Mouse (Mus musculus): ENCODE results near the gene 1700069L16Rik.

Gene 1700069L16Rik

DNA sequence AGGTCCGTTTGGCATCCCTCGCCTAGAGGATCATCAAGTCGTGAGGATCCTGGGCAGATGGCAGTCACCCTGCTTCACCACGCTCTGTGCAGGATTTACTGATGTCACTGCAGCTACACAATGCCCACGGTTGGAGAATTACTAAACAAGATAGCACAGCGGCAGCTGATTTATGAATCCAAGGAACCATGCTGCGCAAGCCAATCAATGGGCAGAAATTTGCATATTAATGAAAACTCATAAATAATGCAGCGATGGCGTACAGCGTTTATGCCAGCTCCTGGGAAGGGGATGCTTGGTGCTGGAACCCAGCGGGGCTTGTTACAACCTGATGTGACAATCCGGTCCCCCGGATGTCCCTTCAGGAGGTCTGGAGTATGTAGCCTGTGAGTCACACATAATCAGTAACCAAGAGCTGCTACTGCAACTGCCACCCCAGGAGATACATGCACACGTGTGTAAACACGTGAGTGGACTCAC lies 34.5 kb downstream of the 1700069L16Rik start:
- DNase-seq (ENCODE audit: low spot score), result no peak

DNA sequence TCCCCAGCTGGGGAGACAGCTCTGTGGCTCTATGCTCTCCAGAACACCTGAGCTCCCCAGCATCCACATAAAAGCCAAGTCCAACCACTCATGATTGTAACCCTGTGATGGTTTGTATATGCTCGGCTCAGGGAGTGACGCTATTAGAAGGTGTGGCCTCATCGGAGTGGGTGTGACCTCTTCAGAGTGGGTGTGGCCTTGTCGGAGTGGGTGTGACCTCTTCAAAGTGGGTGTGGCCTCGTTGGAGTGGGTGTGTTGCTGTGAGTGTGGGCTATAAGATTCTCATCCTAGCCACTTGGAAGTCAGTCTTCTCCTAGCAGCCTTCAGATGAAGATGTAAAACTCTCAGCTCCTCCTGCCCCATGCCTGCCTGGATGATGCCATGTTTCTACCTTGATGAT lies 37.1 kb downstream of the 1700069L16Rik start:
- no peak for DNase-seq (ENCODE audit: low spot score)

DNA sequence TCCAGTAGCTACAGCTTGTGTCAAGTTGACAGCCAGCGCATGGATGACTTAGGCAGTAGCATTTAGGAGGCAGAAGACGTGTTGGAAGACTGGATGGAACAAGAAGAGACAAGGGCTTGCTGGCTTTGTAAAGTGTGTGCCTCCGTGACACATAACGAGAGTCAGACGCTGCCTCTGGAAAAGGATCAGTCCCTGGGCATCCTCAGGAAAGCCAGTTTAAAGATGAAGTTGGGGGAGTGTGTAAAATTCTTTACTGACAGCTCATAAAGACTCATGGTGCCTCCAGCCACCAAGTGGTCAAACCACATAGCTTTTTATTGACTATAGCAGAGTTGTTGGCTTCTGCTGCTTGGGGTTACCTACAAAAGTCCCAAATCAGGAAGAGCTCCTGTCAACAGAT lies 39.1 kb downstream of the 1700069L16Rik start:
- no peak for DNase-seq (ENCODE audit: low spot score)

DNA sequence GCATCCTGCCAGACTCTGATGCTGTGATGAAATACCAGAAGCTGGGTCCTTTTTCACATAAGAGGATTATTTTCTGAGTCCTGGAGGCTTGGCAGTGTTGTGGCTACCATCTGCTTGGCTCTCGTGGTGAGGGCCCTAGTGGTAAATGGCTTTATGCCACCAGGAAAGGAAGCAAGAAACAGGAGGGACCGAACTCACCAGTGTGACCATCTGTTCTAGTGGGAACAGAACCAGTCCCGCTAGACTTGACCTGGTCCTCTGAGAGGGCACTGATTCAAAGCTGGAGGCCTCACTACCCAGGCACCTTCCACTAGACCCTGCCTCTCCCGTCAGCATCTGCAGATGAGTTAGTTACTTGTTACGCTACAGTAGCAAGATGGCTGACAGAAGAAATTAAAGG lies 41.3 kb downstream of the 1700069L16Rik start:
- no peak for DNase-seq (ENCODE audit: low spot score)

GRCm38 (mm10) chr5:113682472-113682871 lies 42.1 kb downstream of the 1700069L16Rik start:
- no peak for DNase-seq (ENCODE audit: low spot score)

DNA sequence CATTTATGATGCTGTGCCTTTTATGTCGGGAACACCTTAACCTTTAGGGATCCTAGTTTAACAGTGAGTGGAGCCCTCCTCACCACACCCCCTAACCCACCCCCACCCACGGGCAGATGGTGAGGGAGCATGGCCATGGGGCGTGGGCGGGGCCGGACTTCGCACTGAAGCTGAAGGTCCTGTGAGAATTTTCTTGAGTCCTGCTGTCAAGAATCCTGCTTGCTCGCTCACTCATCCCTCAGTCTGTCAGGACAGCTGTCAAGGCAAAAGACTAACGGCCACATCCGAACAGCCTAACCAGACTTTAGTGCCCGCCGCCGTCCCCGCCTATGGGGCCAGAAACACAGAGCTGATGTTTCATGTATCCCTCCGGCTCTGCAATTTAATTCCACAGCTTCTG lies 43.4 kb downstream of the 1700069L16Rik start:
- no peak for DNase-seq (ENCODE audit: low spot score)

- DNase-seq (ENCODE audit: low spot score), result no peak
Observed at GRCm38 (mm10) chr5:113679509-113679908, 45.1 kb downstream of the 1700069L16Rik start.

DNA sequence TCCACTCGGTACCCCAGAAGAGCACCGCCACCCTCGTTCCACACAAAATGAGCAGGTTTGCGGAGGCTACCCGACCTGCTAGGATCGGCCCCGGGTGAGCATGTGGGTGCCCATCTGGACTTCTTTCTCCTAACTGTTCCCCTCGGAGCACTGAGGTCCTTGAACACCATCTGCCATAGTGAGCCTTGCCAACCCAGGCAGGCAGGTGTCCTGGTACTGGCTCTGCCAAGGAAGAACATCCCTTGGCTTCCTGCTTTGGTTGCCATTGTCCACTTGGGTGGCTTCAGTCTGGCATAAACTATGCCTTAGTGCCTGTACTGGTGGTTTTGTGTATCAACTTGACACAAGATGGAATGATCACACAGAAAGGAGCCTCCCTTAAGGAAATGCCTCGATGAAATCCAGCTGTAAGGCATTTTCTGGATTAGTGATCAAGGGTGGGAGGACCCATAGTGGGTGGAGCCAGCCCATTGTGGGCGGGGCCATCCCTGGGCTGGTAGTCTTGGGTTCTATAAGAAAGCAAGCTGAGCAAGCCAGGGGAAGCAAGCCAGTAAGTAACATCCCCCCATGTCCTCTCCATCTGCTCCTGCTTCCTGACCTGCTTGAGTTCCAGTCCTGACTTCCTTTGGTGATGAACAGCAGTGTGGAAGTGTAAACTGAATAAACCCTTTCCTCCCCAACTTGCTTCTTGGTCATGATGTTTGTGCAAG lies 45.7 kb downstream of the 1700069L16Rik start:
- DNase-seq (ENCODE audit: low spot score), result no peak

DNA sequence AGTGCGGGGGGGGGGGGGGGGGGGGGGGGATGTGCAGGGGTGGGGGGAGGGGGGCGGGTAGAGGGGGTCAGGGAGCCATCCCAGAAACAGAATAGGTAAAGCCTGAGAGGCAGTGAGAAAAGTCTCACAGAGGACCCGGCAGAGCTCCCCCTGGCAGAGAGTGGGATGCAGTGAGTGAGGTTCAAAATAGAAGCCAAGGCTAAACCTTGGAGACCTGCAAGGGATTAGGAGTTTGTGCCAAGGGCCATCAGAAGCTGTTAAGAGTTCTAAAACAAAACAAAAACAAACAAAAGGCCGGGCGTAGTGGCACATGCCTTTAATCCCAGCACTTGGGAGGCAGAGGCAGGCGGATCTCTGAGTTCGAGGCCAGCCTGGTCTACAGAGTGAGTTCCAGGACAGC lies 47.0 kb downstream of the 1700069L16Rik start:
- DNase-seq (ENCODE audit: low spot score), result no peak

DNA sequence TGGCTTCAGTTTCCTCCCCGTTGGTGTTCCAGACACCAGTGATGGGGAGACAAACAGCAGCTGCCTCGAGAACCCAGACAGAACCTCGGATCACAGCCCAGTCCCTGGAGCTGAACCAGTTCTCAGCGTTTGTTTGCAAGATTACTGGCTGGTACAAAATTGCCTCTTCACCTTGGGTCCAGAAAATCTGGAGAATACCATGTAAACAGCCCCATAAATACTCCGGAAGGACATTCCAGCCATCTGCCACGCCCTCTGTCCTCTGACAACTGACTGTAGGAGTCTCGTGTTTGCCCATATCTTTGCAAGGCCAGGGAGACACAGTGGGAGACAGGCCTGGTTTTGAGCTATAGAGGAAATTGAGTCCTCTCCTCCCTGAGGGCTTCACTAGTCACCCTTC lies 49.7 kb downstream of the 1700069L16Rik start:
- DNase-seq (ENCODE audit: low spot score), result no peak

DNA sequence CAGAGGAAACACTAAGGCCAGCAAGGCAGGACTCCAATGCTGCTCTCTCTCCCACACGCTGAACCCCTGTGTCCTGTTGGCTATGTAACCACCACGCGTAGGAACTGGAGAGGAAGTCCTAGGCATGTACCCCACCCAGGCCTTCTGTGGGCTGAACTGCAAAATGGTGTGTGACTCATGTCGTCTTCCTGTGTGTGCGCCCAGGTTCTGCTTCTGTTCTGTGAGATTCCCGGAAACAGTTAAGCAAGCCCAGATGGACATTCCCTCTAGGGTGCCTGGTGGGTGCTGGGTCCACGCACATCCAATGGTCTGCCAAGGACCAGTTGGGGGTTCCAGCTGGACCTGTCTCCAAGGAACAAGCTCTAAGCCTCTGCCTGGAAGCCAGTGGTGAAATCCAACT lies 52.1 kb downstream of the 1700069L16Rik start:
- no peak for DNase-seq (ENCODE audit: low spot score)

DNA sequence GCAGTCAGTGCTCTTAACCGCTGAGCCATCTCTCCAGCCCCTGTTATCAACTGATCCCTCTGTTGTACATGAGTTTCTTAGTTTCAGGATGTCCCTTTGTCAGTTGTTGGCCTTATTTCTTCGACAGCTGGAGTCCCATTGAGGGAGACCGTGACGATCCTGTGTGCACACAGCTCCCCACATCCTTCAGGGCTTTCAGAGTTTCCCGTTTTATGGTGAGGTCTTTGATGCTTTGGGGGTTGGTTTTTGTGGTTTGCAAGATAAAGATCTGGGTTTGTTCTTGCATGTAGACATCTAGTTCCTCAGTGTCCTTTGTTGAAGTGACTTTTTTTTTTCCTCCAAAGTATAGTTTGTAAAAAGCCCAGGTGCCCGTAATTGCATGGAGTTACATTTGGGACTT lies 54.0 kb downstream of the 1700069L16Rik start:
- no peak for DNase-seq (ENCODE audit: low spot score)

DNA sequence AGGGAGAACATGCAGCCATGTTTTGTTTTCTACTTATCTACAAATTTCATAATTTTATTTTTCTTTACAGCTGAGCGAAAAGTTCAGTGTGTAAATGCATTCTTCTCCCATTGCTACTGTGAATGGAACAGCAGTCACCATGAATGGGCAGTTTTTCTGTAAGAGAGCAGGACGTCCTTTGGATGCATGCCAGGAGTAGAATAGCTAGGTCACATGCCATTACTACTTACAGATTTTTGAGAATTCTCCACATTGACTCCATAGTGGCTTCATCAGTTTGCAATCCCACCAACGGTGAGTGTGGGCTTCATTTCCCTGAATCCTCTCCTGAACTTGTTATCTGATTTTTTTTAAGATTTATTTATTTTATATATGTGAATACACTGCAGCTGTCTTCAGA lies 54.5 kb downstream of the 1700069L16Rik start:
- DNase-seq (ENCODE audit: low spot score), result no peak

GRCm38 (mm10) chr5:113664629-113665195 lies 59.9 kb downstream of the 1700069L16Rik start:
- DNase-seq (ENCODE audit: low spot score), result no peak

- no peak for DNase-seq (ENCODE audit: low spot score)
Observed at GRCm38 (mm10) chr5:113664127-113664526, 60.4 kb downstream of the 1700069L16Rik start.

- no peak for DNase-seq (ENCODE audit: low spot score)
Observed at GRCm38 (mm10) chr5:113660872-113661271, 63.7 kb downstream of the 1700069L16Rik start.

- DNase-seq (ENCODE audit: low spot score), result no peak
Observed at GRCm38 (mm10) chr5:113654821-113655220, 69.8 kb downstream of the 1700069L16Rik start.

- no peak for DNase-seq (ENCODE audit: low spot score)
Observed at GRCm38 (mm10) chr5:113654206-113654605, 70.4 kb downstream of the 1700069L16Rik start.

DNA sequence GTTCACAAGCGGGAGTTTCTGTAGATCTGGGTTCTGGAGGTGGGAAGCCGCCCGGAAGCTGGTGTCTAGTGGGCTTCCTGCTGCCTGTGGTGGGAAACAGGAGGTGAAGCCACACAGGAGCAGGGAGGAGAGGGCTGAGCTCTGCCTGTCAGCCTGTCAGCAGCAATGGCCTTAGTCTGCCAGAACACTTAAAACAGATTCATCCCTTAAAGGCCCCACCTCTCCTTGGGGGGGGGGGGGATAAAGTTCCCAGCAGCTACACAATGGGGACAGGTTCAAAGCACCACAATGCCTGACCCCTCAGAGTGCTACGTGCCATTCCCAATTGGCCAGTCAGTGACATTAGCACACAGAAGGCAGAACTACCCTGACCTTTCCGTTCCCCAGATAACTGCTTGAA lies 72.4 kb downstream of the 1700069L16Rik start:
- no peak for DNase-seq (ENCODE audit: low spot score)

DNA sequence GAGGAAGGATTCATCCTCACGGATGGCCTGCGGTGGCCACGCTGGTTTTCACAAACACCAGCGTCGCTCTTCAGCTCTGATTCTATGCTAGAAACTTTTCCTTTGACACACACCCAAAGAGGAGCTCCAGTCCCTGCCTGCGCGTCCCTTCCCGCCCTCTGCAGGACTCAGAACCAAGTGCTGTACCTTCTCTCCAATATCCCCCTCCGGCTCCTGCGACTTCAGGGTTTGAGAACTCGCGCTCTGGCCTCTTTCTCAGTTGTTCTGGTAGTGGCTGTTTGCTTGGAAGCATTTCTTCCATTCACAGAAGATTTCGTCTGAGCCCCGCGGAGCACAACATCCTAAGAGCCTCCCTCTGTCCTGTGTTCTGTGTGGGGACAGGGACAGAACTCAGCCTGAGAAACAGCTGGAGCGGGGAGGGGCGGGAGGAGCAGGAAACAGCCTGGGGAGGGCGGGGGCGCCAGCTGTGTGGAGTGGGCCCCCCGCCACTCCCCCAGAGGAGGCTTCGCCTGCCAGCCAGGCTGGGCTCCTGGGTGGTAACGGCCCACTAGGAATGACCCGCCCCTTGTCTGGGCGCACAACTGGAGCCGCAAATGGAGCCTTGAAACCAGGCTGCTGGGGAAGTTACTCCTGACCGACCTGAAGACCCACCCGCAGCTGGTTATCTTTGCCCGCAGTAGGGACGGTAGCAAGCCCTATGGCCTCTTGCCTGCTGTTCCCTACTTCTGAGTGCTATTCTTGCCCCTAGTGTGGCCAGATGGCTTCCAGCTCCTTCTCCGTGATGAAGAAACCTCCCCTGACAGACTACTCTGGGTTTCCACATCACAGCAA lies 74.3 kb downstream of the 1700069L16Rik start, which contains the start of gene Cmklr1:
Gene Cmklr1 (minus strand): TSS at position 392 of the 831 bp plus-strand sequence.
- DNase-seq (ENCODE audit: low spot score), result no peak

GRCm38 (mm10) chr5:113648647-113649211 lies 75.8 kb downstream of the 1700069L16Rik start:
- DNase-seq (ENCODE audit: low spot score), result no peak

DNA sequence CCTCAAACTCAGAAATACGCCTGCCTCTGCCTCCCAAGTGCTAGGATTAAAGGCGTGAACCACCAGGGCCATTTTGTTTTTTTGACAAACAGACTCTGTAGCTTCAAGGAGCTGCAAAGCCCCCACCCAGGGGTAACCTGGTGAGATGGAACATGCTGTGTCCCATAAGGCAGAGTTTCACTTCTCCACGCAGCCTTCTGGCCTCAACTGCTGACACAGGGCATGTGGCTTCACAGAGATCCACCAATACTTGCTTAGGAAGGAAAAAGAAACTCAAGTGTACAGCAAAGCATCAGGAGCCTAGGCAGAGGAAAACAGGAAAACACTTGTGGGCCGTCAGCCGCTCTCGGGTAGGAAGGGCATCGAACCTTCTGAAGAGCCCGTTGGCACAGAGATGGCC lies 77.4 kb downstream of the 1700069L16Rik start:
- no peak for DNase-seq (ENCODE audit: low spot score)

DNA sequence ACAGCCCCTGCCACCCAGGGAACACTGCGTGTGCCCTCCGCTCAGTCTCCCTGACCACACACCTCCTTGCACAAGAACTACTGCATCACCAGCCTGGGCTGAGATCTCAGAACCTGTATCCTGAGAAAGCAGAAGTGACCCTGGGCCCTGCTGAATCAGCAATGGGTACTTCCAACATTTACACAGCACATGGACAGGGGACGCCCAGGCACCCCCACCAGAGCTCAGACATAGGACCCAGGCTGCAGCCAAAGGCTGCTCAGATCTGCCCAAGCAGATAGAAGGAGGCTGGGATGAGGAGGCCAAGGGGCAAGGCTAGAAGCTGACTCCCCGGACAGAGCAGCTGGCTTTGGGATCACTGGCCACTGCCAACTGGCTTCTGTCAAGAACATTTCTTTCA lies 80.1 kb downstream of the 1700069L16Rik start:
- no peak for DNase-seq (ENCODE audit: low spot score)
